In the genomic region with DNA sequence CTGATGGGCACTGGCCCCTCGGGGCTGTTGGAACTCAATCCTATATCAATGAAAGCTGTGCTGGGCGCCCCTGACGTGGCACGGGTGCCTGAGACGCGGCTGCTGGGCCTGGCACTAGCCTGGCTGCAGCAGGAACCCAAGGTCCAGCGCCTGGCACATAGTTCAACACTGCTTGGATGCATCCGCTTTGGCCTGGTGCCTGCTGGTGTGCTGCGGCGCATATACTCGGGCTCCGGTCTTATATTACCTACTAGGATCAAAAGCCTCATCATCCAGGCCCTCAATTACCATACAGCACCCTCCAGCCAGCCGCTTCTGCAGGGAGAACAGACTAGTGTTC, we compare ENCODE assay signal across 16 mouse cellular contexts. TPM values are rescaled to one million over a fixed set of nuclear protein-coding genes. Genes with fewer than 3 reads are reported as not detected.
DNase-seq lines count a peak whose midpoint lies in the region; ATAC-seq and TF ChIP-seq lines count a peak whose summit lies in the region.
"Had no signal": no experiment of that assay in that cellular context is flagged by ENCODE, and none has a peak within 500 bp of the region (broad histone marks: within the 10 kb centered on the region; RNA-seq: fewer than 3 reads in every experiment).

No protein-coding gene starts in this region.

- H3K36me3 ChIP-seq in kidney, embryonic 16.5 days (ENCODE audit: insufficient read depth, low read length), result no peaks in the 10 kb centered on the region
- no peaks in the 10 kb centered on the region for H3K36me3 ChIP-seq in kidney, embryonic 15.5 days
- no peaks in the 10 kb centered on the region for H3K36me3 ChIP-seq in ES-Bruce4 (ENCODE audit: control insufficient read depth, insufficient read depth, low read length, poor library complexity, severe bottlenecking)
- H3K36me3 ChIP-seq in hindbrain, embryonic 16.5 days (ENCODE audit: control insufficient read depth, insufficient read depth, low read length), result no peaks in the 10 kb centered on the region
- H3K36me3 ChIP-seq: heart, embryonic 13.5 days; lung, embryonic 15.5 days; stomach, embryonic 15.5 days had no signal

- H3K4me1 ChIP-seq in kidney, embryonic 16.5 days (ENCODE audit: insufficient read depth, low read length), result no peaks in the 10 kb centered on the region
- H3K4me1 ChIP-seq in kidney, embryonic 15.5 days, result 0 out of 2 replicates have a peak, but pooled peaks cover 3% of the 10 kb centered on the region
- H3K4me1 ChIP-seq in ES-Bruce4 (ENCODE audit: control insufficient read depth, insufficient read depth, low read length), result peaks cover 7% of the 10 kb centered on the region
- H3K4me1 ChIP-seq in hindbrain, embryonic 16.5 days (ENCODE audit: control insufficient read depth, insufficient read depth, low read depth, low read length), result no peaks in the 10 kb centered on the region
- H3K4me1 ChIP-seq: heart, embryonic 13.5 days; stomach, embryonic 15.5 days had no signal

- no peak for TF ChIP-seq EP300 in ES-Bruce4 (IDR thresholded peaks at IDR 0.05; ENCODE audit: insufficient read depth, low read depth, low read length)

- DNase-seq in cerebellum, adult 8-10 months, result peak; percentile 45
- DNase-seq in cerebellum, adult 11-12 months, result no peak
- no peak for DNase-seq in thymus, adult 18-20 months
- no peak for DNase-seq in spleen, postnatal 10 days (ENCODE audit: low spot score in 2 of 2)
- DNase-seq: adrenal gland, adult 8-10 months; kidney, adult 8-10 months had no signal

- ATAC-seq in kidney, embryonic 16.5 days (ENCODE audit: low FRiP score, low TSS enrichment), result 0 out of 2 replicates have a peak, but pooled peaks have one; percentile 32
- no peak for ATAC-seq in kidney, embryonic 15.5 days (replicated peaks; ENCODE audit: low FRiP score)
- peak; percentile 41; the same call in 1 of the 2 replicates for ATAC-seq in hindbrain, embryonic 16.5 days

- no peak for TF ChIP-seq POLR2A in ES-Bruce4 (IDR thresholded peaks at IDR 0.05; ENCODE audit: insufficient read depth, low read length)

- no peak overlapping the region for H3K27ac ChIP-seq in kidney, embryonic 16.5 days (ENCODE audit: low read length)
- no peak overlapping the region for H3K27ac ChIP-seq in kidney, embryonic 15.5 days
- no peak overlapping the region for H3K27ac ChIP-seq in ES-Bruce4 (ENCODE audit: insufficient read depth, low read length)
- no peak overlapping the region for H3K27ac ChIP-seq in hindbrain, embryonic 16.5 days (ENCODE audit: low read depth, low read length)
- H3K27ac ChIP-seq: heart, embryonic 13.5 days; lung, embryonic 15.5 days; stomach, embryonic 15.5 days had no signal

- no peak overlapping the region for H3K4me2 ChIP-seq in kidney, embryonic 16.5 days (replicated peaks; ENCODE audit: low read depth, low read length)
- no peak overlapping the region for H3K4me2 ChIP-seq in kidney, embryonic 15.5 days
- no peak overlapping the region for H3K4me2 ChIP-seq in hindbrain, embryonic 16.5 days (ENCODE audit: low read length)
- H3K4me2 ChIP-seq: liver, embryonic 11.5 days had no signal

- H3K4me3 ChIP-seq in kidney, embryonic 16.5 days (ENCODE audit: low read length), result no peak overlapping the region
- no peak overlapping the region for H3K4me3 ChIP-seq in kidney, embryonic 15.5 days (replicated peaks)
- H3K4me3 ChIP-seq in ES-Bruce4 (ENCODE audit: low read depth, low read length), result peak overlapping the region; percentile 67
- no peak overlapping the region for H3K4me3 ChIP-seq in hindbrain, embryonic 16.5 days (ENCODE audit: low read length)
- H3K4me3 ChIP-seq: erythroblast, embryonic 14.5 days had no signal

- WGBS in kidney, embryonic 16.5 days, result 80% methylated on average over 13 of the region's 13 CpGs
- 85% methylated on average over 13 of the region's 13 CpGs for WGBS in kidney, embryonic 15.5 days
- WGBS in hindbrain, embryonic 16.5 days, result 78% methylated on average over 13 of the region's 13 CpGs

- H3K27me3 ChIP-seq in kidney, embryonic 16.5 days (ENCODE audit: insufficient read depth, low read length), result peaks cover 4% of the 10 kb centered on the region; the same call in 1 of the 2 replicates
- peaks cover 26% of the 10 kb centered on the region for H3K27me3 ChIP-seq in kidney, embryonic 15.5 days
- H3K27me3 ChIP-seq in ES-Bruce4 (ENCODE audit: control insufficient read depth, insufficient read depth, low read length, poor library complexity, severe bottlenecking), result no peaks in the 10 kb centered on the region
- H3K27me3 ChIP-seq in hindbrain, embryonic 16.5 days (replicated peaks; ENCODE audit: control insufficient read depth, insufficient read depth, low read length), result no peaks in the 10 kb centered on the region
- H3K27me3 ChIP-seq: lung, embryonic 15.5 days; stomach, embryonic 15.5 days had no signal

- no peaks in the 10 kb centered on the region for H3K9me3 ChIP-seq in kidney, embryonic 16.5 days (ENCODE audit: low read length)
- H3K9me3 ChIP-seq in kidney, embryonic 15.5 days (replicated peaks), result no peaks in the 10 kb centered on the region
- H3K9me3 ChIP-seq in ES-Bruce4 (replicated peaks; ENCODE audit: control insufficient read depth, insufficient read depth, low read length, poor library complexity, severe bottlenecking), result no peaks in the 10 kb centered on the region
- no peaks in the 10 kb centered on the region for H3K9me3 ChIP-seq in hindbrain, embryonic 16.5 days (ENCODE audit: control insufficient read depth, low read length)
- H3K9me3 ChIP-seq: heart, embryonic 13.5 days; lung, embryonic 15.5 days; stomach, embryonic 15.5 days had no signal

- H3K9ac ChIP-seq in kidney, embryonic 16.5 days (replicated peaks; ENCODE audit: low read length), result no peak overlapping the region
- no peak overlapping the region for H3K9ac ChIP-seq in kidney, embryonic 15.5 days
- H3K9ac ChIP-seq in ES-Bruce4 (ENCODE audit: low read depth, poor library complexity, severe bottlenecking), result peak overlapping the region; percentile 57
- no peak overlapping the region for H3K9ac ChIP-seq in hindbrain, embryonic 16.5 days (ENCODE audit: low read depth, low read length)
- H3K9ac ChIP-seq: lung, embryonic 15.5 days; stomach, embryonic 15.5 days had no signal

- no peak for TF ChIP-seq CTCF in ES-Bruce4 (IDR thresholded peaks at IDR 0.05; ENCODE audit: low read depth, low read length)

RNA-seq across cellular contexts. Expression of a gene that starts 0.7 kb away (rescaled TPM):
- 0.24 and 0.30 TPM in 2 replicates for polyA plus RNA-seq in kidney, embryonic 16.5 days (2015; fragmentation: Nextera tagmentation; extraction: Ambion mirVana)
- 0.39 and 0.64 TPM in 2 replicates for polyA plus RNA-seq in kidney, embryonic 15.5 days (2015; fragmentation: Nextera tagmentation; extraction: Ambion mirVana)
- not detected in 2 replicates for polyA plus RNA-seq in ES-Bruce4 (2011; ENCODE audit: insufficient read depth, insufficient read length, low read depth, missing spikeins)
- polyA plus RNA-seq in hindbrain, embryonic 16.5 days (2015; fragmentation: Nextera tagmentation; extraction: Ambion mirVana), result 1.6 and 2.5 TPM in 2 replicates
- polyA plus RNA-seq: erythroblast, embryonic 14.5 days; urinary bladder, adult 2 months had no signal
